Mouse (Mus musculus) left cerebral cortex, adult 9 months (tissue): Measurements from ENCODE around the gene Tcf25.
"Not testable (repeated sequence)": the region's sequence is repeated elsewhere in the genome, so short reads cannot be mapped to it uniquely, and the experiment has no call there.

Source experiments
- DNase-seq, 2 experiments: peaks; one replicate each; pipeline ENCODE4 v3.0.0; 2022; ENCODE audit warnings: low spot score in 2 of 2

Gene Tcf25

DNA sequence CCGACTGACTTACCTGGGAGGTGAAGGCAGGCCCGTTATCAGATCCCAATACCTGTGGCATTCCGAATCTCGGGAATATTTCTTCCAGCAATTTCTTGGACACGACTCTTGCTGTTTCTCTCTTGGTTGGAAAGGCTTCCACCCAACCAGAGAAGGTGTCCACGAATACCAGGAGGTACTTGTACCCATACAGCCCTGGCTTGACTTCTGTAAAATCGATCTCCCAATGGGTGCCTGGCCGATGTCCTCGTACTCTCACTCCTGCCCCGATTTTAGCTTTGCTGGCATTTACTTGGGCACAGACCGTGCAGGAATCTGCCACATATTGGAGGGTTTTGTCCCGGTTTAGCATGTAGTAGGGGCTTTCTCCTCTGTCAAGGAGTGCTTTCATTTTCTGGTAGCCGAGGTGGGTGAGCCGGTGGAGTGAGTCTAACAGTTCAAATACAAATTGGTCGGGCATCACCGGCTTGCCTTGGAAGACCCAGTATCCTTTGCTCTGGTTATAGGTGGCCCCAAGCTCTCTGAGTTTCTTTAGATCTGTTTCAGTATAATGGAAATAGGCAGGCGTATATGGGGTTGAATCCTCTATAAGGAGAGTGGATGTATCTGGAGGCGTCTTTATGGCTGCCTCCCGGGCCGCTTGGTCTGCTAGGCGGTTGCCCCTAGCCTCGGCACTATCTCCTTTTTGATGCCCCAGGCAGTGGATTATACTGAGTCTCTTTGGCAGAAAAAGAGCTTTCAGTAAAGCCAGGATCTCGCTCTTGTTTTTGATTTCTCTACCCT lies 55.6 kb downstream of the Tcf25 start:
- DNase-seq: no peak

DNA sequence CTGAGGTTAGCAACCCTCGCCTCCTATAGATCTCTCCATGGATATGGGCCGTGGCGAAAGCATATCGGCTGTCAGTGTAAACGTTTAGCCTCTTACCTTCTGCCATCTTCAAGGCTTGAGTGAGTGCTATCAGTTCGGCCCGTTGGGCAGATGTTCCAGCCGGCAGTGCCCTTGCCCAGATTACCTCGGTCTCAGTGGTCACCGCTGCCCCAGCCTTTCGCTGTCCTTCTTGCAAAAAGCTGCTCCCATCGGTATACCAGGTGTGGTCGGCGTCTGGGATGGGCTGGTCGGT lies 56.1 kb downstream of the Tcf25 start:
- DNase-seq: not testable (repeated sequence)

DNA sequence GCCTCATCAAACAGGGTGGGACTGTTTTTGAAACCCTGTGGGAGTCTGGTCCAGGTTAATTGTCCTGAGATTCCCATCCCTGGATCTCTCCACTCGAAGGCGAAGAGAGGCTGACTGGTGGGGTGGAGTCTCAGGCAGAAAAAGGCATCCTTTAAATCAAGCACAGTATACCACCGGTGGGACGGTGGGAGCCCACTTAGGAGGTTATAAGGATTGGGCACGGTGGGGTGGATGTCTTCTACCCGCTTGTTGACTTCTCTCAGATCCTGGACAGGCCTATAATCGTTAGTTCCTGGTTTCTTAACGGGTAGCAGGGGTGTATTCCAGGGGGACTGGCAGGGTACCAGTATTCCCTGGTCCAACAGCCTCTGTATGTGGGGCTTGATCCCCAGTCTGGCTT lies 57.4 kb downstream of the Tcf25 start:
- not testable (repeated sequence) for DNase-seq

DNA sequence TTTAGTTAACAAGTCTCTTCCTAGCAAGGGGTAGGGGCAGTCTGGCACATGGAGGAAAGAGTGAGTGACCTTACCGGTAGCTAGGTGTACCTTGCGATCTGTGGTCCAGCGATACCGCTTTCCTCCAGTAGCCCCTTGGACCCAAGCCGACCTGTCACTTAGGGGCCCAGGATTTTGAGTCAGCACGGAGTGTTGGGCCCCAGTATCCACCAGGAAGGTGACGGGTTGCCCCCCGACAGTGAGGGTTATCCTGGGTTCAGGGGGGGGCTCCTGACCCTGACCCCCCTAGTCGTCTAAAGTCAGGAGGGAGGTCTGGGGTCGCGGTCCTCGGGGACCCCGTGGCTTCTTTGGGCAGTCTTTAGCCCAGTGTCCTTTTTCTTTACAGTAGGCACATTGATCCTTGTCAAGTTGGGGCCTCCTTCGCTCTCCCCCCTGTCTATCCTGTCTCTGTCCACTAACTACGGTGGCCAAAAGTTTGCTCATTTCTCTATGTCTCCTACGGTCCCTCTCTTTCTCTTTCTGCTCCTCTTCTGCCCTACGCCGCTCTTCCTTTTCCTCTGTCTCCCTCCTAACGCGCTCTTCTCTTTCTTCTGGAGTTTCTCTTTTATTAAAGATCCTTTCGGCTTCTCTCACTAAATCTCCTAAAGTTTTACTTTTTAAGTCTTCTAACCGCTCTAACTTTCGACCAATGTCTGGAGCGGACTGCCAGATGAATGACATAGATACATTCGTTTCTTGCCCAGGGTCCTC lies 58.2 kb downstream of the Tcf25 start:
- no peak for DNase-seq

DNA sequence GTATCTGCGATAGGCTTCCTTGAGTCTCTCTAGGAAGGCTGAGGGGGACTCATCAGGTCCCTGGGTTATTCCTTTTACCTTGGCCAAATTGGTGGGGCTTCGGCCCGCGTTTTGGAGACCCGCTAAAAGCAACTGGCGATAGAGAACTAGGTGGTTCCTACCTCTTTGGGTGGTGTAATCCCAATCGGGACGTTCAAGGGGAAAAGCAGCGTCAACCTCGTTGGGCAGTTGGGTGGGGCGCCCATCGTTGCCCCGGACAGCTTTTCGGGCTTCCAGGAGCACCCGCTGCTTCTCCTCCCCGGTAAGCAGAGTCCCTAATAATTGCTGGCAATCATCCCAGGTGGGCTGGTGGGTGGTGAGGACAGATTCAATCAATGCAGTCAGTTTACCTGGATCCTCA lies 58.8 kb downstream of the Tcf25 start:
- DNase-seq: no peak

DNA sequence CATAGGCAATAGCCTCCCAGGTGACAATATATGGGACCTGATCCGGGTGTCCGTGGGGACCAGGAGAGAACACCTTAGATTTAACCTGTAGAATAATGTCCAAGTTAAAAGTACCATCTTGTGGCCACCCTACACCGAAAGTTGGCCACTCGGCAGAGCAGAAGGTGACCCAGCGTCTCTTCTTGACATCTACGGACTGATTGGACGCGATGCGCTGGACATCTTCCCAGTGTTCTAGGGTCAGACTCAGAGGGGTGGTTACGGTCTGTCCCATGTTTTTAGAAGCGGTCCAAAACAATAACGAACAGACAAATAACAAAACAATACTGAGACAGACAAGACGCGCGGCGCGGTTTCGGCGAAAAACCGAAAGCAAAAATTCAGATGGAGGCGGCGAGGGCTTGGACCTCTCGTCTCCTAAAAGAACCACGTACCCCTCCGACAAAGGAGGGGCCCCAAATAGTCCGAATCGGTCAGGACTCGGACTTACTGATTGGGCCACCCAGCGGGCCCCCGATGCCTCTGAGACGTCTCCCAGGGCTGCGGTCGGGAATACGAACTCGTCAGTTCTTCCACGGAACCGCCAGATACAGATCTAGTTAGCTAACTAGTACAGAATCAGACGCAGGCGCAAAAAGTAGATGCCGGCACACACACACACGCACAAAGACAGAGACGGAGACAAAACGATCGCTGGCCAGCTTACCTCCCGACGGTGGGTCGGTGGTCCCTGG lies 59.9 kb downstream of the Tcf25 start:
- DNase-seq: not testable (repeated sequence)

DNA sequence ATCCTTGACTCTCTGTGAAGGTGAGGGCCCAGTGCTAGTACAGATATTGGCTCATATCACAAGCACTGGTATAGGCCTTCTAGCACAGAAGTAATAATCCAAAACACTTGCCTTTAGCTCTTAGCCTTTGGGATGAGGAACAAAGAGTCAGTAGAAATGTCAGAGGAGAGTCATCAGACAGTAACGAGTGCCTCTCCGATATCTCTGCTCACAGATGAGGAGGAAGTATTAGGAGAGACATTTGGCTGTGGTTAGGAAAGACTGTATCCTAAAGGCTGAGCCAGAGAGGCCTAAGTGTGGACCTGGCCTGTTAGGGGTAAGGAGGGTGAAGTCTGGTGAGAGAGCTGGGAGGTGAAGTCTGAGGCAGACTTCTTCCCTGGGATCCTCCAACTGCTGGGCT lies 68.2 kb downstream of the Tcf25 start:
- DNase-seq: no peak

DNA sequence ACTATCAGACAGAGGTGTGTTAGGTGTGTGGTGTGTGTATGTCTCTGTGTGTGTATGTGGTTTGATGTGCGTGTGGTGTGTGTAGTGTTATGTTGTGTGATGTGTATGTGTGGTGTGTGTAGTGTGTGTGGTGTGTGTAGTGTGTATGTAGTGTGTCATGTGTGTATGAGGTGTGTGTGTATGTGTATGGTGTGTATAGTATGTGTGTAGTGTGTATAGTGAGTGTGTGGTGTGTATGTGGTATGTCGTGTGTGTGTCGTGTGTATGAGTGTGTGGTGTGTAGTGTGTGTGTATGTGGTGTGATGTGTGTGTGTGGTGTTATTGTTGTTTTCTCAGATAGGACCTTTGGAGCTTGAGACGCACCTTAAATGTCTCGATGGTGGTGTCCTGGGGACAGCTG lies 68.8 kb downstream of the Tcf25 start:
- DNase-seq: no peak

DNA sequence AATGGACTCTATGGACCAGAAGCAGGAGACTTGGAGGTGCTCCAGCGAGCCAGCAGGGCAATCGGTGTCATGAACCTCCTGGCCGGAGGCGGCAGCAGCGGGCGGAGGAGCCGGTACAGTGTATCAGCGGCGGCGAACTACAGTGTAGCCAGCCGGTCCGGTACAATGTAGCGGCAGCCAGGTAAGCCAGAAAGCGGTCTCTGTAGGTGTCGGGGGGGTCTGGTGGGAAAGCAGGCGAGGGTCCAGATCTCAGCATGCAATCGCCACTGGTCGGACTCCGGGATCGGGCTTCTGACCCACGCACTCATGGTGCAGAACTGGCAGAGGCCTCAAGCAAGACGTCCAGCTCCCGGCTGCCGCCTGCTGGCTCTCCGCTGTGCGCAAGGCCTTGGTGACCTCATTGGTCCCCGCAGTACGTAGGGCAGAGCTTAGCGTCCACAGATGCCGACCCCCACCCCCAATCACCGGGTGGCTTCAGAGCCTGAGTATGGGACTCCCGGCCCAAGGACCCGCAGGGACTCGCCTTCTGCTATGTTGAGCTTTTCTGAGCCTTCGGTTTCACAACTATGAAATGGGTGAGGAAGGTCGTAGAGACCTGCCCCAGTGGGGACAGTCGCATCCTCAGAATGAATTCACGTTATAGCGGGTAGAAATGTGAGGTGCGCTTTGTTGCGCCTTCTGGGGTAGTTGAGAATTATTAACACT lies 69.5 kb downstream of the Tcf25 start:
- DNase-seq: peak; percentile 79 to 95

DNA sequence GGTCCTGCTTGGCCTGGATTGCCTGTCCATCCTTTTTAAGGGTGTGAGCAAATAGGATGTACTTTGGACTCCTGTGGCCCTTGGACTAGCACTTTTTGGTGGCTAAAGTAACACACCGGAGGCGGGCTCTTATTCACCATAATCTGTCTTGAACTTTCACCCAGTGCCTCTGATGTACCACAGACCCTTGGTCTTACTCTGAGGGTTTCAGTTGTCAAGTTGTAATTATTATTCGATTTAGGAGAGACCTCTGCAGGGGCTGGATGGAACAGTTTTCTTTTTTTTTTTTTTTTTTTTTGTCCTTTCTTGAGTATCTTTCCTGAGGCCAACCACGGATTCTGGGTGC lies 70.0 kb downstream of the Tcf25 start:
- no peak for DNase-seq

DNA sequence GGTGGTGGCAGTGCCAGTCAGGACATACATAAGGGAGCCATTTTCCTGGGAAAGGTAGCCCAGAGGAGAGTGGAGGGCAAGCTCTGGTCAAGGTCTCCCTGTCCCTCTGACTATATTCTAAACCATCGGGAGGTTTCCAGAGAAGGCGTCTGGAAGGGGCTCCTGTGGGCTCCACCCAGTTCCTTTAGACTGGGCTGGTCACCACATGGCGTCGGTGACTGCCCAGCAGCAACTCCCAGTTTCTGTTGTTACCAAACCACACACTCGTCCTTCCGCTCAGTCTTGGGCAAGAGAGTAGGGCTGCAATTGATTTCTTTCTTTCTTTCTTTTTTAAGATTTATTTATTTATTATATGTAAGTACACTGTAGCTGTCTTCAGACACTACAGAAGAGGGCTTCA lies 70.6 kb downstream of the Tcf25 start:
- no peak for DNase-seq

DNA sequence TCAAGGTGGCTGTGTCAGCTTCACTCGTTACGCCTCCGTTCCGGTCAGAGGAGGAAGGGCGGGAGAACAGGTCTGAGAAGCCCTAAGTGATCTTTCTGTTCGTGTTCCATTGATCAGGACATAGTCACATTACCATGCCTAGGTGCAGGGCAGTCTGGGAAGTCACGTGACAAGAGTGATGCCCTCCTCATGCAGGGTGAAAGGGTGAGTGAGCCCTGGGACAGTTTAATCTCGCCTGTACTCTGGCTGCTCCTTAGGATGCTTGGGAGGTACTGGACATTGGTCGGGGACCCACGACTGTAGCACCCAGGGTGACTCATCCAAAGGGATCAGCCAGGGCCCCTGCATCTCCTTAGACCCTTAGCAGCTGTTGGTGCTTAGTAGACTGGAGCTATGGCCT lies 72.4 kb downstream of the Tcf25 start:
- no peak for DNase-seq

DNA sequence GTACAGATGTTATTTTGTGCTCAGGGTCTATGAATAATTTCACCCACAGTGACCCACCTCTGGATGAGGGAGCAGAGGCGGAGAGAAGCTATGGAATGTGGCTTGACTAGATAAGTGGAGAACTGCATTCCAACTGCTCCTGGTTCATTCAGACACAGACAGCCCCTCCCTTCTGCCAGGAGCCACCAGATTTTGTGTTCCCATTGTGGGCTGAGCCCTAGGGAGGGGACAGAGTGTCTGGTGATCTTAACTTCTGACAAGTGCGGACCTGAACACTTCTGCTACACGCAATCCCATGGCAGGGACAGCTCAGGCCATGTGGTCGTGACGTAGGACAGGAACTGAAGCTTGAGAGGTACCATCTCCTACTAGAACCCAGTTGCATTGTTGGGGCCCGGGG lies 73.2 kb downstream of the Tcf25 start:
- DNase-seq: no peak

DNA sequence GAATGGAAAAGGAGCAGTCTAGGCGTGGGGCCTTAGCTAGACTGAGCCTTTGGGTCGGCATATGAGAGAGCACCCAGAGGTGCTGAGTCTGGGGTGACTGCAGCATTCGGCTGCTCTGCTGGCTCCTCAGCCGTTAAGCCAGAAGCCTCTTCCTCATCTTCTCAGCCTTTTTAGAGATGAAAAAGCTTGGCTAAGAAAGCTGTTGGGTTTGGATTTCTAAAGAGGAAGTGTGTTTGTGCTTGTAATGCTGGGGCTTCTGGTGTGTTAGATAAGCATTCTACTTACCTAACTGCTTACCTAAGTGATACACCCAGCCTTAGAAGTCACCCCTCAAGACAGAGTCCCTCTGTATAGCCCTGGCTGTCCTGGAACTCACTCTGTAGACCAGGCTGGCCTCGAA lies 77.2 kb downstream of the Tcf25 start:
- DNase-seq: no peak

DNA sequence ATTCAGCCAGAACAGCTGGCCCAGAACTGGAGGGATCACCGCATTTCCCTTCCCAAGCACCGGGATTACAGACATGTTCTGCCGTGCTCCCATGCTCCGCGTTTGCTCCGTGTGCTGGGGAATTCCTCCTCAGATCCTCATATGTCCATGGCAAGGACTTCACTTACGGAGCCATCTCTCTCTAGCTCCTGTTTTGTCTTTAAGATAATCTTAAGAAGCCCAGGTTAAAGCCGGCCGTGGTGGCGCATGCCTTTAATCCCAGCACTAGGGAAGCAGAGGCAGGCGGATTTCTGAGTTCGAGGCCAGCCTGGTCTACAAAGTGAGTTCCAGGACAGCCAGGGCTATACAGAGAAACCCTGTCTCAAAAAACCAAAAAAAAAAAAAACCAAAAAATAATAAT lies 78.2 kb downstream of the Tcf25 start:
- DNase-seq: not testable (repeated sequence)

DNA sequence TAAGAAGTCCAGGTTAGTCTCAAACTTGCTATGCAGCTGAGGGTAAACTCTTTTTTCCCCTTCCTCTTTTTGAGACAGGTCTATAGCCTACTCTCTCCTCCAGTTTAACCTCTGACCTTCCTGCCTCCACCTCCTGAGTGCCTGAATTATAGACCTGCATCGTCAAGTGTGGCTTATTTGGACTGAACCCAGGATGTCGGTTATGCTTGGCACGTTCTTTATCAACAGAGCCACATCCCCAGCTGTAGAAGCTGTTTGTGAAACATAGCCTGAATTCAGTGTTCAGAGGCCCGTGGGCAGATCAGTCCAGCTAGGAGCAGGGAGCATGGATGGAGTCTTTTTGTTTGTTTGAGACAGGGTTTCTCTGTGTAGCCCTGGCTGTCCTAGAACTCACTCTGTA lies 78.6 kb downstream of the Tcf25 start:
- no peak for DNase-seq

DNA sequence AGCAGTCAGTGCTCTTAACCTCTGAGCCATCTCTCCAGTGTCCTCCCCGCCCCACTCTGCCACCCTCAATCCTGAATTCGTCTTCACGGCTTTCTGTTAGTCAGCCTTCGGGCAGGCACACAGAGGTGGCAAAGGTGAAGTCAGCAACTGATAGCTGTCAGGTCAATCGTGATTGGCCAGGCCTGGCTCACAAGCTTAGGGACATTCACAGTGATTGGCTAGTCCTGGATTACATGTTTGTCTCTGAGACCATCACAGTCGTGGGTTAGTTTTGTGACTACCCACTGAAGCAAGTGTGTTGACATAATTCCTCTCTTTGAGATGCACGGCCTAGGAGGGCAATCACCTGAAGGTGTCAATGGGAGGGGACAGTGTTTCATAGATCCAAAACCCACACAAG lies 79.7 kb downstream of the Tcf25 start:
- no peak for DNase-seq
